Mouse (Mus musculus) adrenal gland, postnatal 14 days (tissue): ENCODE data around the gene Gucy2e. TPM values are rescaled to one million over a fixed set of nuclear protein-coding genes. Genes with fewer than 3 reads are reported as not detected.

Source experiments
- DNase-seq: peaks from one replicate; pipeline ENCODE4 v3.0.0; 2021; ENCODE audit warnings: mixed read lengths
- total RNA-seq: library from RNA; stranded (reverse); gene quantifications from 2 replicates; pipeline ENCODE4 v1.2.3, GENCODE M21; 2021

Gene Gucy2e
- total RNA-seq, 1 experiment from 2014 or later = not detected

DNA sequence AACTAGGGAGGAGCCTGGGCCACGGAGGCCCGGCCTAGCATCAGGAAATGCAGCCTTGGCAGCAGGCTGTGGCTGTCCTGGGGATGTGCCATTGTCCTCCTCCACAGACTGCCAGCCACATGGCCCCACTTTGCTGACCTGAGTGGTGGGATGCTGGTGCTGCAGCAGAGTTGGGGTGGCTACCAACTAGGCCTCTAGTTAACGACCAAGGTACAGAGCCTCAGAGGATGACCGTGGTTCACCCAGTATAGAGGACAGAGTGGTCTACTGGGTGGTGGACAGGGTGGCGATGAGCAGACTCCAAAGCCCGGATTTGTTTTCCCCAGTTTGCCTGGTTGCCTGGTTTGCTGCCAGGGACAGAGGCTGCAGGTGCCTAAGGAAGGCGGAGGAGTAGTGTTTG lies 62.1 kb downstream of the Gucy2e start:
- no peak for DNase-seq

DNA sequence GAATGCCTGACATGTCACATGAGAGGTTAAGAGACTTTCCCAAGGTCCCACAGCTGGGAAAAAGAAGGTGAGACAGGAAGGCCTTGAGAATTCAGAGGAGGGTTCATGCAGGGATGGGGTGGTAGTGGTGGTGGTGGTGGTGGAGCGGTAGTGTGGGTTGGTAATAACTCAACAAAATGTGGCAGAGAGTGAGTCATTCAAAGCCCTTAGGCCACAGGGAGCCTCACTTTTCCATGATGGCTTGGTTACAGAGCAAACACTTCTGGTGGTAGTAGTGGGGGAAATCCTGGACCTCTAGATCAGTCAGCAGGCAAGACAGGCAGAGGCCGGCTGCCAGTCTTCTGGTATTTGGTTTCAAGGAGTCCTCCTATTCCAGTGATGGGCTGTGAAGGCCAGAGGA lies 64.2 kb downstream of the Gucy2e start:
- DNase-seq = peak; percentile 17

DNA sequence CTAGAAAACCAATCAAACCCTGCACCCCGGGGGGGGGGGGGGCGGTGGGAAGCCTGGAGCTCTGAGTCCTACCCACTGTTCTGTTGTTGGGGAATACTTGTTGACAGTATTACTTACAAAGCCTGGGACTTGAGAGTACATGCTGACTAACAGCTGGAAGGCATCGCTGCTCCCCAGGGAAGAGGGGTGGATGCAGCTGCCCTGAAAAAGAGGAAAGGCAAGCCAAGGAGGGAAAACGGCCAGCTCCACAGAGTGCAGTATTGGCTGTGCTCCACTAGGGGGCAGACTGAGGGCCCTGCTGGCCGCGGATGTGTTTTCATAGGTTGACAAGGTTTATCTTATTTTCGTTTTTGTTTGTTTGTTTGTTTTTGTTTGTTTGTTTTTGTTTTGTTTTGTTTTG lies 65.2 kb downstream of the Gucy2e start:
- DNase-seq = peak; percentile 80

DNA sequence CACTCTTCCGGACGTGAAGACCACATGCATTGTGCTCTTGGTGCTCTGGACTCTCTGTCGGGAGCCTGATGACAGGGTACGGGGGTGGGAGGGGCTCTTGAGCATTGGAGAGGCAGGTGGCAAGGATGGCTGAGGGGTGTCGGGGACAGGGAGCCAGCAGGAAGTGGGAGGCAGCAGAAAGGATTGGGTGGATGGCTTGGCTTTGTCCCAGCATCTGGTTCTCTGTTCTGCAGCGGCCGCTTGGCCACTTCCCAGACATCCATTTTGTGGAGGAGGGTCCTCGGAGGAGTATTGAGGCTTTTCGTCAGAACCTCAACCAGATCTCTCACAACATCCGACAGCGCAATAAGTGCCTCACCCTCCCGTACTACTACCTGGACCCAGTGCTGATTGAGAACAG lies 67.5 kb downstream of the Gucy2e start:
- DNase-seq = no peak

Other genes with a start within 250 kb of the Gucy2e start
- gene Pfas, start 228.6 kb downstream of the Gucy2e start, total RNA-seq = 28.1 and 29.0 TPM in 2 replicates
- gene Ctc1, start 221.1 kb downstream of the Gucy2e start, total RNA-seq = 24.2 and 27.9 TPM in 2 replicates
- 17.1 and 18.8 TPM in 2 replicates for gene Aurkb, start 191.4 kb downstream of the Gucy2e start, total RNA-seq
- 19.2 and 20.6 TPM in 2 replicates for gene Borcs6, start 177.3 kb downstream of the Gucy2e start, total RNA-seq
- 12.0 and 12.3 TPM in 2 replicates for gene Tmem107, start 166.2 kb downstream of the Gucy2e start, total RNA-seq
- 111 and 139 TPM in 2 replicates for gene Vamp2, start 148.5 kb downstream of the Gucy2e start, total RNA-seq
- 116 and 118 TPM in 2 replicates for gene Per1, start 141.8 kb downstream of the Gucy2e start, total RNA-seq
- 0.37 TPM in 1 of 2 replicates, not detected in the other for gene Hes7, start 116.6 kb downstream of the Gucy2e start, total RNA-seq
- 0.38 and 0.41 TPM in 2 replicates for gene 9130213A22Rik, start 114.4 kb downstream of the Gucy2e start, total RNA-seq
- gene Aloxe3, start 111.1 kb downstream of the Gucy2e start, total RNA-seq = 1.2 and 1.6 TPM in 2 replicates
- gene Alox12b, start 80.0 kb downstream of the Gucy2e start, total RNA-seq = not detected in 2 replicates
- gene Alox8, start 39.2 kb downstream of the Gucy2e start, total RNA-seq = 0.19 TPM in 1 of 2 replicates, not detected in the other
- gene Cntrob, start 86.7 kb upstream of the Gucy2e start, total RNA-seq = 9.0 and 10.7 TPM in 2 replicates
- 82.9 and 83.2 TPM in 2 replicates for gene Trappc1, start 86.9 kb upstream of the Gucy2e start, total RNA-seq
- 6.6 and 6.9 TPM in 2 replicates for gene Kcnab3, start 89.2 kb upstream of the Gucy2e start, total RNA-seq
- 4.1 and 5.4 TPM in 2 replicates for gene Rnf227, start 103.4 kb upstream of the Gucy2e start, total RNA-seq
- gene Chd3, start 132.4 kb upstream of the Gucy2e start, total RNA-seq = 109 and 118 TPM in 2 replicates
- 124 and 137 TPM in 2 replicates for gene Naa38, start 158.5 kb upstream of the Gucy2e start, total RNA-seq
- gene Cyb5d1, start 158.6 kb upstream of the Gucy2e start, total RNA-seq = 34.2 and 42.6 TPM in 2 replicates
- gene Tmem88, start 161.2 kb upstream of the Gucy2e start, total RNA-seq = 29.5 and 30.2 TPM in 2 replicates
- 53.7 and 61.3 TPM in 2 replicates for gene Kdm6b, start 176.6 kb upstream of the Gucy2e start, total RNA-seq